Mouse (Mus musculus) monocyte, adult 5-6 weeks (primary cell): ENCODE data around the gene Gimap7. TPM values are rescaled to one million over a fixed set of nuclear protein-coding genes. Genes with fewer than 3 reads are reported as not detected.
"Not testable (repeated sequence)": the region's sequence is repeated elsewhere in the genome, so short reads cannot be mapped to it uniquely, and the experiment has no call there.

Source experiments
- ATAC-seq: fragments of 153-309, 156-312 bp; replicated peaks from 2 replicates; pipeline ENCODE4 v1.8.0; 2017; ENCODE audit warnings: mild to moderate bottlenecking; ENCODE audit not compliant: low TSS enrichment, insufficient number of reproducible peaks, severe bottlenecking, poor library complexity, low FRiP score
- total RNA-seq: library from RNA; stranded (forward); fragments of 200-1000, 200-491, 200-594 nt; gene quantifications from 3 replicates; pipeline ENCODE4 v1.2.3, GENCODE M21; 2017

Gene Gimap7
- 67.2 to 199 TPM (median 74.1 TPM) in 3 replicates for total RNA-seq

- peak; percentile 76 for ATAC-seq
These were observed at the start of gene Gimap7, which contains the start of gene Gm28053 for GRCm38 (mm10) chr6:48718455-48718854. Gene Gimap7 (plus strand): TSS chr6:48718621. Gene Gm28053 (plus strand): TSS chr6:48718607.

- no peak for ATAC-seq
These were observed 48.9 kb upstream of the Gimap7 start for GRCm38 (mm10) chr6:48669446-48669969.

GRCm38 (mm10) chr6:48674291-48675058 is 43.9 kb upstream of the Gimap7 start:
- no peak for ATAC-seq

- ATAC-seq = no peak
These were observed 43.0 kb upstream of the Gimap7 start for GRCm38 (mm10) chr6:48675400-48675930.

- ATAC-seq = peak; percentile 51
These were observed 42.2 kb upstream of the Gimap7 start, which contains the start of gene Gimap9 for GRCm38 (mm10) chr6:48675931-48676859. Gene Gimap9 (plus strand): TSS chr6:48676129.

- ATAC-seq = no peak
These were observed 41.5 kb upstream of the Gimap7 start for GRCm38 (mm10) chr6:48676860-48677415.

GRCm38 (mm10) chr6:48677492-48678345 is 40.7 kb upstream of the Gimap7 start:
- ATAC-seq = no peak

GRCm38 (mm10) chr6:48678391-48678790 is 40.0 kb upstream of the Gimap7 start:
- no peak for ATAC-seq

- no peak for ATAC-seq
These were observed 38.7 kb upstream of the Gimap7 start for GRCm38 (mm10) chr6:48679701-48680100.

GRCm38 (mm10) chr6:48680421-48680820 is 38.0 kb upstream of the Gimap7 start:
- ATAC-seq = no peak

- no peak for ATAC-seq
These were observed 36.8 kb upstream of the Gimap7 start for GRCm38 (mm10) chr6:48681472-48682090.

- ATAC-seq = no peak
These were observed 36.1 kb upstream of the Gimap7 start for GRCm38 (mm10) chr6:48682271-48682670.

- ATAC-seq = not testable (repeated sequence)
These were observed 35.1 kb upstream of the Gimap7 start for GRCm38 (mm10) chr6:48683263-48683821.

GRCm38 (mm10) chr6:48684319-48684718 is 34.1 kb upstream of the Gimap7 start, which contains the start of gene Gimap4:
Gene Gimap4 (plus strand): TSS chr6:48684549.
- no peak for ATAC-seq

GRCm38 (mm10) chr6:48684806-48685205 is 33.6 kb upstream of the Gimap7 start:
- ATAC-seq = no peak

GRCm38 (mm10) chr6:48685251-48685650 is 33.2 kb upstream of the Gimap7 start:
- no peak for ATAC-seq
